Mouse (Mus musculus): ENCODE measurements at regions not wholly inside any gene's neighbourhood (a gene's known extent, or its start where the extent isn't known, plus 50 kb on each side); places are given as distances from the start of the nearest gene placed in this dataset.

- DNase-seq = no peak
These were observed 55.4 kb downstream of the Uncx start for GRCm38 (mm10) chr5:139598715-139599114.

- DNase-seq = no peak
These were observed 56.1 kb downstream of the Uncx start for GRCm38 (mm10) chr5:139599191-139599937.

GRCm38 (mm10) chr5:139600213-139600612 is 56.9 kb downstream of the Uncx start:
- no peak for DNase-seq

GRCm38 (mm10) chr5:139602860-139603259 is 59.6 kb downstream of the Uncx start:
- DNase-seq = no peak

GRCm38 (mm10) chr5:139603535-139603934 is 60.2 kb downstream of the Uncx start:
- DNase-seq = no peak

GRCm38 (mm10) chr5:139604327-139604726 is 61.0 kb downstream of the Uncx start:
- no peak for DNase-seq

- peak; percentile 26 for DNase-seq
These were observed 67.6 kb downstream of the Uncx start for GRCm38 (mm10) chr5:139610610-139611520.

GRCm38 (mm10) chr5:139612224-139612623 is 68.9 kb downstream of the Uncx start:
- DNase-seq = no peak

- DNase-seq = no peak
These were observed 69.4 kb downstream of the Uncx start for GRCm38 (mm10) chr5:139612676-139613075.

GRCm38 (mm10) chr5:139613601-139614000 is 70.3 kb downstream of the Uncx start:
- DNase-seq = no peak

- DNase-seq = no peak
These were observed 76.2 kb downstream of the Uncx start for GRCm38 (mm10) chr5:139619301-139620161.

GRCm38 (mm10) chr5:139625871-139626460 is 82.7 kb downstream of the Uncx start:
- no peak for DNase-seq

GRCm38 (mm10) chr5:139627552-139627951 is 84.3 kb downstream of the Uncx start:
- DNase-seq = peak; percentile 13

GRCm38 (mm10) chr5:139637028-139637427 is 93.7 kb downstream of the Uncx start:
- no peak for DNase-seq

- DNase-seq = no peak
These were observed 95.2 kb downstream of the Micall2 start for GRCm38 (mm10) chr5:139640652-139641612.

GRCm38 (mm10) chr5:139644816-139645215 is 91.3 kb downstream of the Micall2 start:
- no peak for DNase-seq

GRCm38 (mm10) chr5:139651041-139651440 is 85.1 kb downstream of the Micall2 start:
- DNase-seq = no peak

Data from adrenal gland, postnatal 14 days (tissue).